Mouse (Mus musculus) olfactory bulb, adult 2 months (tissue): ENCODE results near the gene Hist1h2ae.

Experiments
- CTCF ChIP-seq: fragments of 200-500 bp; IDR thresholded peaks from 2 replicates; pipeline ENCODE4 v1.5.1; 2012; ENCODE audit warnings: low read depth, mild to moderate bottlenecking, low read length, moderate library complexity; ENCODE audit not compliant: insufficient read depth
- POLR2A ChIP-seq: fragments of 200-500 bp; IDR thresholded peaks from 2 replicates; pipeline ENCODE4 v1.6.1; 2012; ENCODE audit warnings: mild to moderate bottlenecking, low read depth, low read length, moderate library complexity; ENCODE audit not compliant: insufficient read depth

DNA sequence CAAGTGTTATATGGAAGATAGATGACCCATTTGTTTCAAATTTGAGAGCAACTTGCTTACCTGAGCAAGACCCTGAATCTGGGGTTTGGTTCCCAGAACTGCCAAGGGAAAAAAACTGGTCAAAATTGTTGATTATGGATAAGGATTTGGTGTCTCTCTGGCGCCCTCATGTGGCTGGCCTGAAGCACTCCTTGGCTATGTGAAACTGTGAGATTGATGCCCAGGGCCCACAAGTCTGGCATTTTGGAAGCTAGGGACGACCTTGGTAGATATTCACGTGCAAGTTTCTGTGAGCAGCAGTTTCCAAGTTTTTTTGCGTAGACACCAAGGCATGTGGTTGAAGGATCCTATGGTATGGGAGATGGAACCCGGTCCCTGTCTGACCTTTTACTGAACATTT is 46.4 kb downstream of the Hist1h2ae start:
- TF ChIP-seq CTCF: peak; percentile 61
- TF ChIP-seq POLR2A: no peak
